Comparison of ENCODE assay signal across 22 mouse cellular contexts in genomic region chr17:12161877-12162276, GRCm38 (mm10). TPM values are rescaled to one million over a fixed set of nuclear protein-coding genes. Genes with fewer than 3 reads are reported as not detected.
A peak's percentile ranks its signal among the peaks of the same experiment; 100 is the strongest.
DNase-seq lines count a peak whose midpoint lies in the region; ATAC-seq and TF ChIP-seq lines count a peak whose summit lies in the region.
"Had no signal": no experiment of that assay in that cellular context is flagged by ENCODE, and none has a peak within 500 bp of the region (broad histone marks: within the 10 kb centered on the region; RNA-seq: fewer than 3 reads in every experiment).

No protein-coding gene starts in this region.

- H3K4me3 ChIP-seq in liver, embryonic 13.5 days (replicated peaks) = no peak overlapping the region
- peak overlapping the region in 1 of 3 experiments; percentile 48 for H3K4me3 ChIP-seq in CH12.LX (replicated peaks in 1 of 3; ENCODE audit: low read depth in 2 of 3, low read length in 2 of 3, poor library complexity in 1 of 3)
- H3K4me3 ChIP-seq: embryonic facial prominence, embryonic 13.5 days; embryonic facial prominence, embryonic 15.5 days; erythroblast, embryonic 14.5 days; forebrain, embryonic 10.5 days; forebrain, embryonic 12.5 days had no signal

- no peaks in the 10 kb centered on the region for H3K9me3 ChIP-seq in liver, embryonic 13.5 days (replicated peaks)
- no peaks in the 10 kb centered on the region for H3K9me3 ChIP-seq in CH12.LX (replicated peaks; ENCODE audit: low read length)
- H3K9me3 ChIP-seq: embryonic facial prominence, embryonic 13.5 days; embryonic facial prominence, embryonic 15.5 days; forebrain, embryonic 10.5 days; forebrain, embryonic 12.5 days had no signal

- ATAC-seq in liver, embryonic 13.5 days (ENCODE audit: low read depth) = no peak
- ATAC-seq: CD4-positive, CD25-positive, alpha-beta regulatory T cell, adult 4 months; forebrain, embryonic 14.5 days; forebrain, embryonic 16.5 days had no signal

- H3K79me2 ChIP-seq in CH12.LX (replicated peaks; ENCODE audit: control insufficient read depth, extremely low read depth, insufficient read depth, poor library complexity, severe bottlenecking) = peaks cover 14% of the 10 kb centered on the region

- no peak overlapping the region for H3K9ac ChIP-seq in liver, embryonic 13.5 days
- peak overlapping the region; percentile 15 for H3K9ac ChIP-seq in CH12.LX (ENCODE audit: insufficient read depth, low read depth)
- H3K9ac ChIP-seq: embryonic facial prominence, embryonic 13.5 days; embryonic facial prominence, embryonic 15.5 days had no signal

- TF ChIP-seq EP300 in CH12.LX (IDR thresholded peaks at IDR 0.05; ENCODE audit: low read length) = no peak

- H3K27me3 ChIP-seq in liver, embryonic 13.5 days = no peaks in the 10 kb centered on the region
- no peaks in the 10 kb centered on the region for H3K27me3 ChIP-seq in CH12.LX (replicated peaks)
- H3K27me3 ChIP-seq: embryonic facial prominence, embryonic 13.5 days; embryonic facial prominence, embryonic 15.5 days; forebrain, embryonic 12.5 days had no signal

- no peak overlapping the region for H3K4me2 ChIP-seq in liver, embryonic 13.5 days
- H3K4me2 ChIP-seq in CH12.LX (ENCODE audit: insufficient read depth, low read depth, poor library complexity, severe bottlenecking) = peak overlapping the region; percentile 61
- H3K4me2 ChIP-seq: embryonic facial prominence, embryonic 15.5 days; forebrain, embryonic 12.5 days had no signal

- WGBS in liver, embryonic 13.5 days (ENCODE audit: insufficient replicate concordance) = 91% methylated on average over 7 of the region's 7 CpGs

- no peak for TF ChIP-seq CTCF in CH12.LX (conservative IDR thresholded peaks at IDR 0.05 in 1 of 2, IDR thresholded peaks at IDR 0.05 in 1 of 2; ENCODE audit: low read depth in 2 of 2, low read length in 2 of 2)

- no peak for TF ChIP-seq RAD21 in CH12.LX (IDR thresholded peaks at IDR 0.05; ENCODE audit: low read depth, low read length)

- no peak for DNase-seq in liver, embryonic 13.5 days
- DNase-seq in liver (no peak), A20 (ENCODE audit: low read depth, low spot score) (peak; percentile 90), CH12.LX (ENCODE audit: extremely low read depth) (no peak)
- DNase-seq in left cerebral cortex, adult 11 months (ENCODE audit: low spot score) = no peak
- DNase-seq in adrenal gland, postnatal 4 days (ENCODE audit: low spot score in 2 of 2) = no peak
- no peak for DNase-seq in adrenal gland, adult 18-20 months (ENCODE audit: low spot score in 2 of 2)
- DNase-seq: cerebellum, adult 11 months; cerebellum, adult 18-20 months; cerebellum, adult 8-10 months; cerebellum, adult 9-11 months; cerebellum, postnatal 14 days; cerebellum, postnatal 36 days; embryo, embryonic 11 days had no signal

- H3K36me3 ChIP-seq in liver, embryonic 13.5 days = peaks cover 54% of the 10 kb centered on the region
- H3K36me3 ChIP-seq in CH12.LX (replicated peaks in 1 of 2; ENCODE audit: control insufficient read depth in 1 of 2, insufficient read depth in 1 of 2, low read length in 1 of 2) = peaks cover 2 to 40% of the 10 kb centered on the region in 2 experiments
- H3K36me3 ChIP-seq: embryonic facial prominence, embryonic 15.5 days had no signal

- peak overlapping the region; percentile 32; the same call in 1 of the 2 replicates for H3K27ac ChIP-seq in liver, embryonic 13.5 days
- peak overlapping the region; percentile 95 for H3K27ac ChIP-seq in CH12.LX (ENCODE audit: insufficient read depth, low read depth)
- H3K27ac ChIP-seq: embryonic facial prominence, embryonic 15.5 days; forebrain, embryonic 10.5 days; forebrain, embryonic 12.5 days had no signal

- peaks cover 61% of the 10 kb centered on the region for H3K4me1 ChIP-seq in liver, embryonic 13.5 days (replicated peaks)
- H3K4me1 ChIP-seq in CH12.LX (ENCODE audit: control insufficient read depth in 1 of 2, insufficient read depth in 2 of 2) = peaks cover 53 to 94% of the 10 kb centered on the region in 2 experiments

- peak; percentile 11; the same call in 1 of the 2 replicates for TF ChIP-seq POLR2A in CH12.LX (IDR thresholded peaks at IDR 0.05; ENCODE audit: low read depth, low read length)

- in situ Hi-C loops in CH12.LX (cut with MboI; ENCODE audit: low pct_ligation_motif_present, low pct_unique_long_range_greater_than_20kb, low sequenced_read_pairs) = loop anchor here (5.0 to 25.0 kb wide), 4 partner anchors 35 to 600 kb away; partner anchors contain the start of genes Agpat4 and Igf2r

- dilution Hi-C loops in CH12.LX (cut with MboI; ENCODE audit: extremely low pct_ligation_motif_present, extremely low pct_unique_long_range_greater_than_20kb, low sequenced_read_pairs) = no loop called here

TF ChIP-seq in CH12.LX, 34 proteins besides CTCF, POLR2A, EP300 and RAD21:
- 0 out of 2 replicates have a peak, but pooled peaks have one; percentile 12 for TF ChIP-seq BHLHE40 (IDR thresholded peaks at IDR 0.05; ENCODE audit: low read depth, low read length)
- TF ChIP-seq TBP (conservative IDR thresholded peaks at IDR 0.05; ENCODE audit: low read depth, low read length) = peak; percentile 83
- TF ChIP-seq HCFC1 (IDR thresholded peaks at IDR 0.05; ENCODE audit: low read depth, low read length) = no peak

RNA-seq across cellular contexts. Expression of gene Agpat4, which starts 43.4 kb away (rescaled TPM):
- 27.3 and 28.7 TPM in 2 replicates for polyA plus RNA-seq in liver, embryonic 13.5 days (2015; fragmentation: Nextera tagmentation; extraction: Ambion mirVana)
- total RNA-seq in CH12.LX (2012; rRNA removed) (74.2 and 83.2 TPM in 2 replicates), CH12.LX (2014; rRNA removed) (32.0 and 34.7 TPM in 2 replicates)
- polyA plus RNA-seq in CH12.LX (2012; ENCODE audit: insufficient read length, low read depth) = 44.0 and 44.5 TPM in 2 replicates
- 10 to 100 TPM; 26.0 to 26.4 TPM for total RNA-seq in adrenal gland, postnatal 4 days (2021)
- total RNA-seq in adrenal gland, adult 18-20 months (2021) = 10 to 100 TPM; 33.2 to 54.3 TPM
